9 mouse cellular contexts compared by ENCODE assay signal in genomic region chr1:162859545-162859976, GRCm38 (mm10). TPM values are rescaled to one million over a fixed set of nuclear protein-coding genes. Genes with fewer than 3 reads are reported as not detected.
A peak's percentile ranks its signal among the peaks of the same experiment; 100 is the strongest.
DNase-seq lines count a peak whose midpoint lies in the region; ATAC-seq lines count a peak whose summit lies in the region.
"Had no signal": no experiment of that assay in that cellular context is flagged by ENCODE, and none has a peak within 500 bp of the region (broad histone marks: within the 10 kb centered on the region; RNA-seq: fewer than 3 reads in every experiment).

No protein-coding gene starts in this region.

- peak; percentile 48 for DNase-seq in kidney, adult 11 months
- DNase-seq in kidney, postnatal 14 days: no peak
- no peak for DNase-seq in layer of hippocampus, adult 9-10 months (ENCODE audit: low spot score)
- DNase-seq in urinary bladder, adult 18-20 months (ENCODE audit: low spot score in 2 of 2): no peak
- no peak for DNase-seq in thymus, postnatal 4 days

- H3K9ac ChIP-seq in embryonic facial prominence, embryonic 12.5 days: no peak overlapping the region
- no peak overlapping the region for H3K9ac ChIP-seq in hindbrain, embryonic 15.5 days
- no peak overlapping the region for H3K9ac ChIP-seq in midbrain, embryonic 12.5 days (replicated peaks)

- H3K4me1 ChIP-seq in embryonic facial prominence, embryonic 12.5 days: peaks cover 26% of the 10 kb centered on the region
- H3K4me1 ChIP-seq in hindbrain, embryonic 15.5 days (replicated peaks): peaks cover 4% of the 10 kb centered on the region
- peaks cover 18% of the 10 kb centered on the region for H3K4me1 ChIP-seq in midbrain, embryonic 12.5 days

- no peaks in the 10 kb centered on the region for H3K36me3 ChIP-seq in embryonic facial prominence, embryonic 12.5 days
- H3K36me3 ChIP-seq in hindbrain, embryonic 15.5 days: no peaks in the 10 kb centered on the region
- H3K36me3 ChIP-seq in midbrain, embryonic 12.5 days: no peaks in the 10 kb centered on the region

- peak overlapping the region; percentile 78 for H3K27ac ChIP-seq in embryonic facial prominence, embryonic 12.5 days
- H3K27ac ChIP-seq in hindbrain, embryonic 15.5 days (replicated peaks): peak overlapping the region; percentile 76
- H3K27ac ChIP-seq in midbrain, embryonic 12.5 days (replicated peaks): no peak overlapping the region

- ATAC-seq in embryonic facial prominence, embryonic 12.5 days (ENCODE audit: insufficient number of reproducible peaks, insufficient read depth, low FRiP score, low TSS enrichment): peak; percentile 76
- peak; percentile 78 for ATAC-seq in hindbrain, embryonic 15.5 days (ENCODE audit: low FRiP score, low read depth)
- ATAC-seq in midbrain, embryonic 12.5 days (ENCODE audit: low FRiP score, low read depth): peak; percentile 24; the same call in 1 of the 2 replicates

- peak overlapping the region; percentile 27; the same call in 1 of the 2 replicates for H3K4me2 ChIP-seq in embryonic facial prominence, embryonic 12.5 days (replicated peaks)
- H3K4me2 ChIP-seq in hindbrain, embryonic 15.5 days: peak overlapping the region; percentile 40
- H3K4me2 ChIP-seq in midbrain, embryonic 12.5 days (replicated peaks): no peak overlapping the region

- H3K4me3 ChIP-seq in embryonic facial prominence, embryonic 12.5 days: no peak overlapping the region
- no peak overlapping the region for H3K4me3 ChIP-seq in hindbrain, embryonic 15.5 days
- H3K4me3 ChIP-seq in midbrain, embryonic 12.5 days: no peak overlapping the region
- H3K4me3 ChIP-seq: erythroblast, embryonic 14.5 days had no signal

- 22% methylated on average over 10 of the region's 10 CpGs for WGBS in embryonic facial prominence, embryonic 12.5 days
- 56% methylated on average over 10 of the region's 10 CpGs for WGBS in hindbrain, embryonic 15.5 days
- 25% methylated on average over 10 of the region's 10 CpGs for WGBS in midbrain, embryonic 12.5 days

- H3K9me3 ChIP-seq in embryonic facial prominence, embryonic 12.5 days: no peaks in the 10 kb centered on the region
- no peaks in the 10 kb centered on the region for H3K9me3 ChIP-seq in hindbrain, embryonic 15.5 days
- H3K9me3 ChIP-seq in midbrain, embryonic 12.5 days: no peaks in the 10 kb centered on the region

- H3K27me3 ChIP-seq in embryonic facial prominence, embryonic 12.5 days: no peaks in the 10 kb centered on the region
- no peaks in the 10 kb centered on the region for H3K27me3 ChIP-seq in hindbrain, embryonic 15.5 days
- peaks cover 5% of the 10 kb centered on the region; the same call in 1 of the 2 replicates for H3K27me3 ChIP-seq in midbrain, embryonic 12.5 days

RNA-seq across cellular contexts. Expression of gene Fmo1, which starts 6.8 kb away (rescaled TPM):
- 14.8 and 15.3 TPM in 2 replicates for polyA plus RNA-seq in embryonic facial prominence, embryonic 12.5 days (2016; fragmentation: Nextera tagmentation; extraction: Ambion mirVana)
- polyA plus RNA-seq in hindbrain, embryonic 15.5 days (2015; fragmentation: Nextera tagmentation; extraction: Ambion mirVana): 28.9 and 31.1 TPM in 2 replicates
- polyA plus RNA-seq in midbrain, embryonic 12.5 days (2016; fragmentation: Nextera tagmentation; extraction: Ambion mirVana): 25.0 and 26.9 TPM in 2 replicates
- polyA plus RNA-seq: erythroblast, embryonic 14.5 days had no signal

RNA-seq across cellular contexts. Expression of gene Fmo2, which starts 39.0 kb away (rescaled TPM):
- 0.22 and 0.59 TPM in 2 replicates for polyA plus RNA-seq in embryonic facial prominence, embryonic 12.5 days (2016; fragmentation: Nextera tagmentation; extraction: Ambion mirVana)
- 0.19 and 0.42 TPM in 2 replicates for polyA plus RNA-seq in hindbrain, embryonic 15.5 days (2015; fragmentation: Nextera tagmentation; extraction: Ambion mirVana)
- polyA plus RNA-seq in midbrain, embryonic 12.5 days (2016; fragmentation: Nextera tagmentation; extraction: Ambion mirVana): 0.15 TPM in 1 of 2 replicates, not detected in the other
- polyA plus RNA-seq: erythroblast, embryonic 14.5 days had no signal

RNA-seq across cellular contexts. Expression of gene Fmo4, which starts 45.8 kb away (rescaled TPM):
- polyA plus RNA-seq in embryonic facial prominence, embryonic 12.5 days (2016; fragmentation: Nextera tagmentation; extraction: Ambion mirVana): 0.19 and 0.36 TPM in 2 replicates
- 0.30 and 0.60 TPM in 2 replicates for polyA plus RNA-seq in hindbrain, embryonic 15.5 days (2015; fragmentation: Nextera tagmentation; extraction: Ambion mirVana)
- polyA plus RNA-seq in midbrain, embryonic 12.5 days (2016; fragmentation: Nextera tagmentation; extraction: Ambion mirVana): 0.18 and 0.24 TPM in 2 replicates
- polyA plus RNA-seq: erythroblast, embryonic 14.5 days had no signal

Comparison
In these comparisons a context has a peak if more than half of its experiments do, and no peak if none do; other contexts are left out.
1. ATAC-seq: peak in every context shown above with its lines; median percentile 78 in hindbrain, embryonic 15.5 days; 76 in embryonic facial prominence, embryonic 12.5 days; 24 in midbrain, embryonic 12.5 days.